Mouse (Mus musculus) stomach, postnatal 0 days (tissue): ENCODE results near the gene Unc50.

Experiments
- CTCF ChIP-seq: IDR thresholded peaks from 2 replicates; pipeline ENCODE4 v1.5.1; 2016; ENCODE audit warnings: antibody characterized with exemption, low read depth, mild to moderate bottlenecking, moderate library complexity
- EP300 ChIP-seq: optimal IDR thresholded peaks from 2 replicates; pipeline ENCODE3; 2016; ENCODE audit warnings: antibody characterized with exemption

GRCm38 (mm10) chr1:37467806-37468205 lies 37.9 kb downstream of the Unc50 start:
- TF ChIP-seq CTCF (no peak), EP300 (no peak)
